Mouse (Mus musculus): ENCODE measurements around the gene Vmn2r121.

Gene Vmn2r121

GRCm38 (mm10) chrX:124135852-124136251 is at the start of gene Vmn2r121:
Gene Vmn2r121, minus strand, starts transcription at chrX:124135952.
- no peak for DNase-seq
